Mouse (Mus musculus) gastrocnemius, adult 18-20 months (tissue): ENCODE data around the gene Tex35. TPM values are rescaled to one million over a fixed set of nuclear protein-coding genes. Genes with fewer than 3 reads are reported as not detected.
A peak's percentile ranks its signal among the peaks of the same experiment; 100 is the strongest.

ENCODE experiments used
- DNase-seq: peaks from one replicate; pipeline ENCODE4 v3.0.0; 2021; ENCODE audit warnings: low spot score
- total RNA-seq, 2 experiments: library from RNA; stranded (reverse); gene quantifications; 2 replicates each; pipeline ENCODE4 v1.2.3; 2021

Gene Tex35
- total RNA-seq, 2 experiments from 2014 or later, result not detected

DNA sequence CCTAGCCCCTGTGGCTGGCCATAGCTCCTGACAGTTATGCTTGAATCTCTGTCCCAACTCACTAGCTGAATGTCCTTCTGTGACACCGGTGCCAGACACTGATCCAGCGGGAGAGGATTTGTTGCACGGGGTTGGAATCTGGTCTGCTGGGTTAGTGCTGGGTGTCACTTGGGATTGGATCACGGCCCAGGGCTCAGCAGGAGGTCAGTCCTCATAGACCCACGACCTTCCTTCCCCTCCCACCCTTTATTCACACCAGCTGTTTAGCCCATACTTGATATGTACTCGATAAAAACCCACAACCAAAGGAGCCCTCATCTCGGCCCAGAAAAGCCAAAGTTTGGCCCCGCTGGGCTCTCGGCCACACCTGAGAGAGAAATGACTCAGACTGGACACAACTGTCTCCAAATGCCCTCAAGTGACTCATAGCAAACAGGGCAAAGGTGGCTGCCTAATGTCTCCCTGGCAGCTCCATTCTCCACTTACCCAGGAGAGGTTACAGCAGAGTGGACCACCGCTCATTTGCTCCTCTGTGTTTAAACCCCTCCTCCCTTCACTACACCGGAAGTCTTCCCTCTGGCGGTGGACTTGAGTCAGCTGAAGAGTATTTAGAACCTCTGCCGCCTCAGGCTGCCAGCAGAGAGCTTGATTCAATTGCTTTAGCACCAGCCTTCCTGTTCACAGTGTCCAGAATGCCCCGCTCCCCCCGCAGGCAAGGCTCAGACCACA is 27.2 kb downstream of the Tex35 start:
- DNase-seq, result no peak

- DNase-seq, result no peak
Observed at GRCm38 (mm10) chr1:157080071-157080470, 28.4 kb downstream of the Tex35 start.

- DNase-seq, result no peak
Observed at GRCm38 (mm10) chr1:157079384-157080025, 29.0 kb downstream of the Tex35 start.

- DNase-seq, result peak; percentile 85
Observed at GRCm38 (mm10) chr1:157076781-157077705, 31.4 kb downstream of the Tex35 start.

DNA sequence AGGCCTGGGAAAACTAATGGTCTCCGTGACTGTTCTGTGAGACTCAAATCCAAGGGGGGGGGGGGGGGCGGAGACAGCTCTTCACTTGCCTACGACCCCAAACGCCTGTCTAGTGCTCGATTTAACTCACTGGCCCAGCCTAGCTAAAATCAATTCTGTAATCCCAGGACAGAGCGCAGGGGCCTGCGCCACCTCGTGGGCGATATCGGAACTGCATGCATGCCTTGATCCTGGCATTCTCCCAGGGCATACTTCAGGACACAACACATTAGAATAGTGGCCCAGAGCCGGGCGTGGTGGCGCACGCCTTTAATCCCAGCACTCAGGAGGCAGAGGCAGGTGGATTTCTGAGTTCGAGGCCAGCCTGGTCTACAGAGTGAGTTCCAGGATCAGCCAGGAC is 32.2 kb downstream of the Tex35 start:
- DNase-seq, result peak; percentile 79

DNA sequence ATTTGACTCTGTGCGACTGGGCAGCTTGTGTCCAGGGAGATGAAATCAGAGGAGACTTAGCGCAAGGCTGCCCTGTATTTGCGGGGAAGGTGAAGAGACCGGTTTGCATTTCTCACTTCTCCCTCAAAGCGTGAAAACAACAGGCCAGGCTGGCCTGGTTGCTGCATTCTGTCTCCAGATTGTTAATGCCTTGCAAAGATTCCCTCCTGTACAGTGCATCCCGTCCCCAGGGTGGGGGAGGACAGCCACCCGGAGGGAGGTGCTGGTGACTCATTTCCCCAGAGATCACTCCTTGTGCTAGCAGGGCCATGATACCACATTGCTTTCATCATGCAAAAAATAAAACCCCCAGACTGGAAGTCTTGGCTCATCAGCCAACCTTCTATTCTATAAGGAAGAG is 33.5 kb downstream of the Tex35 start:
- no peak for DNase-seq

- no peak for DNase-seq
Observed at GRCm38 (mm10) chr1:157074371-157074770, 34.1 kb downstream of the Tex35 start.

- no peak for DNase-seq
Observed at GRCm38 (mm10) chr1:157073592-157073991, 34.9 kb downstream of the Tex35 start.

DNA sequence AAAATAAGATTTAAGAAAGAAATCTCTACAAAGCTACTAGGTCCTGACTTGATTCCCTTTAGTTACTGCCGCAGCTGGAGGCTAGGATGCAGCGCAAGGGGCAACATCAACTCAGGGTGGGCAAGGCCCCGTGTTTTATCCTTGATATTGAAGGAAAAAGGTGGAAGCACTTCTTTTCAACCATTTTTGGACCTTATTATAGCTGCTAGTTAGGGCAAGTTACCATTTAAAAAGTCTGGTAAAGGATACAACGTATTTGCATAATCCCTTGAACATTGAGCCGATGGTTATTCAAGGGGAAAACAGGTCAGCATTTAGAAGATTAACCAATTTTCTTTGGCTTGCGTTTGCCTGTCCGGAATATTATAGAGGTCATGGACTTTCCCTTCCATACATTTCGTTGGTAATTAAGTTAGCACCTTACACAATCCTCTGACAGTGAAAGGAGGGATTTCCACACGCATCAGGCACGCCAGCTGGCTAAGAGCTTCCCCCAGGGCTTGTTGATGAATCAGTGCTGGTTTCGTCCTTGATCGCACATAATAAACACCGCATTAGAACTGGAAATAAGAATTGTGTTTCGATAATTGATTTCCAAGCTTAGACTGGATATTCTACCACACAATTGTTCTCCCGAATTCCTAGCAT is 39.2 kb downstream of the Tex35 start:
- no peak for DNase-seq

DNA sequence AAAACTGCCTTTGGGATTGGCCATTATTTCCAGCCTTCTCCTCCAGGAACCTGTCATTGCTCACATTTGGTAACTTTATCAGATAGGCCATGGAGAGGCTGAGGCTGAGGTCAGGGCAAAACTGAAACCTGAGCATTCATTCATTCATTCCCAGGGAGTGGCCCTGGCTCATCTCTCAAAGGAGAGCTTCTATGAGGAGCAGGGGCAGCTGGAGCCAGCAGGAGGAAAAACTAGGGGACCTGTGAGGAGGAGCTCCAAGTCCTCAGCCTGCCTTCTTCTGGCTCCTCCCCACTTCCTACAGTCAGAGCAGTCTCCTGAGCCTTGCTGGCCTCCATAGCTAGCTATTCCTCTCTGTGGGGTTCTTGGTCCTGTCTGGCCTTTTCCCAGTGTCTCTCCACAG is 40.2 kb downstream of the Tex35 start:
- no peak for DNase-seq

GRCm38 (mm10) chr1:157065819-157066730 is 42.4 kb downstream of the Tex35 start:
- DNase-seq, result no peak

DNA sequence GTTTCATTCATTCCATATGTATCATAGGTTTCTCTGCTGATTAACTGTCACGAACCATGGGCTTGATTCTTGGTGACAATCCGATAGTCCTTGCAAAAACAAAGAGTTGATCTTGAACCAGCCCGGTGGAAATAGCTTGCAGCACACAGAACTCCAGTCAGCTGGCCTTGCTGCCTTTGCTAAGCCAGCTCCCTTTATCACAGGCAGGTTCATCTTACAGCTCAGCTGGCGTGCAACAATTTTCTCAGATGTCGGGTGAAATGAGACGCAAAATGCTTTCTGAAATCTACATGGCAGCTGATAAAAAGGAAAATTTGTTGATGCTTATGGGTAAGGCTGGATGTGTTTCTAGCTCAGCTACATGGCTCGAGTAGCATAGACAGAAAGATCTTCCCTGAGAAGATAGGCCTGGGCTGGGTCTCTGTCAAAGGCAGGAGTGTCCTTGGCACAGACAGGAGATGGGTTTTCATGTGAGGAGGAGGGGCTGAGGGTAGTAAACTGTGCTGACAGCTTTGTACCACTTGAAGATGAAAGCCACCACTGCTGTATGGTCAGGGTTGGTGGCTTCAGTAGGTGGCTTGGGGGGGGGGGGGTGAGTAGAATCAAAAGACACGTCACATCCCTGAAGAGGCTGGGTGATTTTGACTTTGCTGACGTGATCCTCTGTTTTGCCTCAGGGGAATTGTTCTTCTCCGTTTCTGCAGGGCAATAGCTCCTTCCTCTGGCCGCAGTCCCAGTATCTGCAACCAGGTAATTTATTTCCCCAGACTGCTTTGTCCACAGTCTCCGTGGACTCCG is 45.0 kb downstream of the Tex35 start:
- DNase-seq, result no peak

GRCm38 (mm10) chr1:157062445-157062825 is 46.0 kb downstream of the Tex35 start:
- DNase-seq, result no peak

DNA sequence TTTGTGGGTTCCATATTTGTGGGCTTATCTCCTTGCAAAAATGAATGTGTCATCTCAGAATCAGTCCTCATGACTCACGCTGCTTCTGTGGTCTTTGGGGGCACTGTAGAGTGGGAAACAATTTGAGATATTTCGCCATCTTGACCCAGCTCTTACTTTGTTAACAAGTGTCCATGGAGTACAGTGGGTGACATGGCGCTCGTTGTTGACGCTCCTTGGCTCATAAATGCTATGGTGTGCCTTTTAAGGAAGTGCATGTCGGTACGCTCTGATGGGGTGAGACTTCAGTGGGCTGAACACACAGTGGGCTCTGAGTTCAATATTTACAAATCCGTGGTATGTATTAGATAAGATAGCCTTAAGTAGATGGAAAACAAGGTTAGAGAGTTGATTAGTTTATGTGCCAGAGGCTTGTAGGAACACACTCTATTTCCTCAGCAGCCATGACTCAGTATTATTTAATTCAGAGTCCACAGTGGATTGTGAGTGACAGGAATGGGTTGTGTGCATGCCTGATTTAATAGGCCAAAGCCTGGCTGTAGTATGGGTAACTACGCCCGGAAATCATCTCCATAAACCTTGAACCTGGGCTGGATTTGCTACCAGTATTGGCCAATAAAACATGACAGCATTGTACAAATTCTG is 46.6 kb downstream of the Tex35 start:
- DNase-seq, result no peak

DNA sequence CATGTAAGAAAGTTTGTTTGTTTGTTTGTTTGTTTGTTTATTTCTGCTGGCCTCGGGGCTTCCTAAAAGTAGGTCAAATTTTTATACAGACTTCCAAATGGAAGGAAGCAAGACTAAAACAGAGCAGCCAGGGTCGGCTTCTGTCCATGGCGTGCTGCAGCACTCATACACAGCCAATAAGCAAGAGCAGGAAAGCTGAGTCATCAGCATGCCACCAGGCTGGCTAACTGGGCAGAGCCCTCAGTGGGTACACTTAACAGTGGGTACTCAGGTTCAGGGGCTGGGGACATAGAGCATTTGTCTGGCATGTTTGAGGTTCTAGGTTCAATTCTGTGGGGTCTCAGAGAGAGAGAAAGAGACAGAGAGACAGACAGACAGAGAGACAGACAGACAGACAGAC is 47.3 kb downstream of the Tex35 start:
- DNase-seq, result no peak

DNA sequence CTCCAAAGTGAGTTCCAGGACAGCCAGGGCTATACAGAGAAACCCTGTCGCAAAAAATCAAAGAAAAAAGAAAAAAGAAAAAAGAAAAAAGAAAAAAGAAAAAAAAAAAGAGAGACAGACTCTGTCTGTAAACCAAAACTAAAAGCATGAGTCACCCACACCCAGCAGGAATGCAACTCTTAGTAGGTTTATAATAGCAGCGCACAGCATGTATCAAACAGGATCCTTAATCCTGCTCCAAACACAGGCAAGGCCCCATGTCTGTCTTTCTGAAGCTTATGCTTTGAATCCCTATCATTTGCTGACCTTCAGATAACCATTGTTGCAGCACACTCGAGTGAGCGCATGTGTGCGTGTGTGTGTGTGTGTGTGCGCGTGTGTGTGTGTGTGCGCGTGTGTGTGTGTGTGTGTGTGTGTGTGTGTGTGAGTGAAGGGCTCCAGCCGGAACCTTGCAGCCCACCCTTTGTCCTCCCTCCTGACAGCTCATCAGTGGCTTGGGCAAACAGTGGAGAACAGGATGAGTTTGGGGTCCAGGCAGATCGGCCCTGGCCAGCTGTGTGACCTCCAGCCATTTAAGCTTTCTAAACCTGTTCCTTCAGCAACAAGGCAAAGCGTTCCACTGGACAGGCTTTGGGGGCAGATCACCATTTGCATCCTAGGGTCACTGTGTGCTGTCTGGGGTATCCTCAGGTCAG is 47.9 kb downstream of the Tex35 start:
- no peak for DNase-seq

- DNase-seq, result no peak
Observed at GRCm38 (mm10) chr1:157055901-157056300, 52.6 kb downstream of the Tex35 start.

DNA sequence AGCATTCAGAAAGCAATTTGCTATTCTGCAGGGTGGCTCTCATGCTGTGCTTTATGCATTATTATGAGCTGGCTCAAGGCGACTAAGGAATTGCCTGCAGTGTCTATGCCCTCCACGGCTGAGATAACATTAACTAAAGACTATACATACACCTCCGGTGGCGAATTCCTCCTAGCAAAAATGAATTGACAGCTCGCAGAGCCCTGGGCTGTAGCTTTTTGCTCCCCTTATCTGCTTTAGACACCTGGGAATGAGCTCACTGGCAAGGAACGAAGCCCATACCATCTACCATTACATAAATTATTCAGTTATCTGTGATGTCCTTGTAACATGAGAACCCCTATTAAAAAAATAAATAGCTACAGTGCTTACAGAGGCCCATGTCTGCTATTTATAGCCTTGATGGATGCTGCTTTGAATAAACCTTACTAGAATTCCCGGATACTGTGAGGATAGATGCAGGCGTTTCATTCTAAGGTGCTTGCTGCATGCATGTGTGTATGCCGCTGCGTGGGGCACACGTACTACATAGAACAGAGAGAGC is 53.1 kb downstream of the Tex35 start:
- no peak for DNase-seq
